Mouse (Mus musculus): ENCODE results near the gene Evx1. TPM values are rescaled to one million over a fixed set of nuclear protein-coding genes. Genes with fewer than 3 reads are reported as not detected.

The Evx1 gene
- total and polyA plus RNA-seq, 2 experiments from 2014 or later, result 2.1 to 6.2 TPM

- DNase-seq (ENCODE audit: low spot score), result no peak
- ATAC-seq, result no peak
- H3K9me3 ChIP-seq (ENCODE audit: low read length), result no peaks in the 10 kb centered on the region
- H3K27ac ChIP-seq, result no peak overlapping the region
- H3K9ac ChIP-seq (replicated peaks; ENCODE audit: low read length), result no peak overlapping the region
- no peak for TF ChIP-seq CTCF (IDR thresholded peaks at IDR 0.05; ENCODE audit: low read depth)
- H3K4me2 ChIP-seq (ENCODE audit: low read depth, low read length), result 0 out of 2 replicates have a peak overlapping the region, but pooled peaks have one; percentile 7
- H3K36me3 ChIP-seq (ENCODE audit: insufficient read depth, low read length), result no peaks in the 10 kb centered on the region
- H3K4me3 ChIP-seq (ENCODE audit: low read length), result no peak overlapping the region
- WGBS, result 10% methylated on average over 10 of the region's 10 CpGs
- H3K4me1 ChIP-seq (ENCODE audit: insufficient read depth, low read length), result no peaks in the 10 kb centered on the region
- H3K27me3 ChIP-seq (ENCODE audit: insufficient read depth, low read length), result peaks cover 78% of the 10 kb centered on the region
Observed at GRCm38 (mm10) chr6:52309766-52310165, 3.5 kb upstream of the Evx1 start.

- H3K9me3 ChIP-seq (ENCODE audit: low read length), result no peaks in the 10 kb centered on the region
- H3K27ac ChIP-seq, result no peak overlapping the region
- H3K27me3 ChIP-seq (ENCODE audit: insufficient read depth, low read length), result peaks cover 80% of the 10 kb centered on the region
- H3K4me2 ChIP-seq (ENCODE audit: low read depth, low read length), result peak overlapping the region; percentile 16; the same call in 1 of the 2 replicates
- H3K4me1 ChIP-seq (ENCODE audit: insufficient read depth, low read length), result no peaks in the 10 kb centered on the region
- H3K4me3 ChIP-seq (ENCODE audit: low read length), result peak overlapping the region; percentile 2; the same call in 1 of the 2 replicates
- DNase-seq (ENCODE audit: low spot score) (no peak), ATAC-seq (no peak)
- no peak overlapping the region for H3K9ac ChIP-seq (replicated peaks; ENCODE audit: low read length)
- no peak for TF ChIP-seq CTCF (IDR thresholded peaks at IDR 0.05; ENCODE audit: low read depth)
- no peaks in the 10 kb centered on the region for H3K36me3 ChIP-seq (ENCODE audit: insufficient read depth, low read length)
- 1% methylated on average over 24 of the region's 24 CpGs for WGBS
Observed at GRCm38 (mm10) chr6:52310366-52310765, 2.9 kb upstream of the Evx1 start.

GRCm38 (mm10) chr6:52311661-52312557 lies 1.4 kb upstream of the Evx1 start:
- no peak for TF ChIP-seq CTCF (IDR thresholded peaks at IDR 0.05; ENCODE audit: low read depth)
- Histone ChIP-seq H3K4me2 (ENCODE audit: low read depth, low read length) (no peak overlapping the region), H3K4me1 (ENCODE audit: insufficient read depth, low read length) (no peaks in the 10 kb centered on the region; the same call in 1 of the 2 replicates), H3K9ac (replicated peaks; ENCODE audit: low read length) (no peak overlapping the region), H3K36me3 (ENCODE audit: insufficient read depth, low read length) (no peaks in the 10 kb centered on the region), H3K9me3 (ENCODE audit: low read length) (no peaks in the 10 kb centered on the region), H3K4me3 (ENCODE audit: low read length) (no peak overlapping the region), H3K27ac (no peak overlapping the region), H3K27me3 (ENCODE audit: insufficient read depth, low read length) (peaks cover 84% of the 10 kb centered on the region)
- WGBS, result 0% methylated on average over 5 of the region's 6 CpGs
- no peak for ATAC-seq
- no peak for DNase-seq (ENCODE audit: low spot score)

GRCm38 (mm10) chr6:52312558-52312915 lies 761 bp upstream of the Evx1 start:
- Histone ChIP-seq H3K4me2 (ENCODE audit: low read depth, low read length) (no peak overlapping the region), H3K36me3 (ENCODE audit: insufficient read depth, low read length) (no peaks in the 10 kb centered on the region), H3K4me3 (ENCODE audit: low read length) (no peak overlapping the region), H3K27ac (no peak overlapping the region), H3K9me3 (ENCODE audit: low read length) (no peaks in the 10 kb centered on the region), H3K27me3 (ENCODE audit: insufficient read depth, low read length) (peaks cover 84% of the 10 kb centered on the region), H3K9ac (replicated peaks; ENCODE audit: low read length) (no peak overlapping the region), H3K4me1 (ENCODE audit: insufficient read depth, low read length) (no peaks in the 10 kb centered on the region; the same call in 1 of the 2 replicates)
- DNase-seq (ENCODE audit: low spot score) (no peak), ATAC-seq (no peak)
- TF ChIP-seq CTCF (IDR thresholded peaks at IDR 0.05; ENCODE audit: low read depth), result no peak
- 3% methylated on average over 8 of the region's 8 CpGs for WGBS

- H3K27me3 ChIP-seq (ENCODE audit: insufficient read depth, low read length), result peaks cover 84% of the 10 kb centered on the region
- WGBS, result under 1% methylated on average over 27 of the region's 27 CpGs
- H3K9ac ChIP-seq (replicated peaks; ENCODE audit: low read length), result no peak overlapping the region
- H3K27ac ChIP-seq, result no peak overlapping the region
- H3K36me3 ChIP-seq (ENCODE audit: insufficient read depth, low read length), result no peaks in the 10 kb centered on the region
- no peaks in the 10 kb centered on the region; the same call in 1 of the 2 replicates for H3K4me1 ChIP-seq (ENCODE audit: insufficient read depth, low read length)
- TF ChIP-seq CTCF (IDR thresholded peaks at IDR 0.05; ENCODE audit: low read depth), result no peak
- no peaks in the 10 kb centered on the region for H3K9me3 ChIP-seq (ENCODE audit: low read length)
- H3K4me3 ChIP-seq (ENCODE audit: low read length), result peak overlapping the region; percentile 17; the same call in 1 of the 2 replicates
- H3K4me2 ChIP-seq (ENCODE audit: low read depth, low read length), result no peak overlapping the region
- DNase-seq (ENCODE audit: low spot score) (no peak), ATAC-seq (no peak)
Observed at GRCm38 (mm10) chr6:52314304-52315100, 1.2 kb downstream of the Evx1 start.

- no peak for TF ChIP-seq CTCF (IDR thresholded peaks at IDR 0.05; ENCODE audit: low read depth)
- Histone ChIP-seq H3K4me3 (ENCODE audit: low read length) (no peak overlapping the region), H3K27me3 (ENCODE audit: insufficient read depth, low read length) (peaks cover 88% of the 10 kb centered on the region), H3K4me1 (ENCODE audit: insufficient read depth, low read length) (no peaks in the 10 kb centered on the region; the same call in 1 of the 2 replicates), H3K4me2 (ENCODE audit: low read depth, low read length) (peak overlapping the region; percentile 42; the same call in 1 of the 2 replicates), H3K9me3 (ENCODE audit: low read length) (no peaks in the 10 kb centered on the region), H3K27ac (no peak overlapping the region), H3K9ac (replicated peaks; ENCODE audit: low read length) (no peak overlapping the region), H3K36me3 (ENCODE audit: insufficient read depth, low read length) (no peaks in the 10 kb centered on the region)
- ATAC-seq, result no peak
- 2% methylated on average over 27 of the region's 27 CpGs for WGBS
- no peak for DNase-seq (ENCODE audit: low spot score)
Observed at GRCm38 (mm10) chr6:52315441-52316412, 2.4 kb downstream of the Evx1 start.
